Comparison of ENCODE assay signal across 7 mouse cellular contexts in genomic region chr15:85710179-85710578, GRCm38 (mm10). TPM values are rescaled to one million over a fixed set of nuclear protein-coding genes. Genes with fewer than 3 reads are reported as not detected.
DNase-seq lines count a peak whose midpoint lies in the region; ATAC-seq and TF ChIP-seq lines count a peak whose summit lies in the region.

No protein-coding gene starts in this region.

- no peaks in the 10 kb centered on the region for H3K9me3 ChIP-seq in forebrain, postnatal 0 days (ENCODE audit: low read length)
- H3K9me3 ChIP-seq in hindbrain, embryonic 12.5 days (replicated peaks) = 0 out of 2 replicates have a peak, but pooled peaks cover 4% of the 10 kb centered on the region

- no peak overlapping the region for H3K9ac ChIP-seq in forebrain, postnatal 0 days
- H3K9ac ChIP-seq in hindbrain, embryonic 12.5 days = no peak overlapping the region

- H3K36me3 ChIP-seq in forebrain, postnatal 0 days (ENCODE audit: insufficient read depth) = peaks cover 20% of the 10 kb centered on the region
- peaks cover 21% of the 10 kb centered on the region for H3K36me3 ChIP-seq in hindbrain, embryonic 12.5 days

- 0 out of 2 replicates have a peak, but pooled peaks cover 5% of the 10 kb centered on the region for H3K4me1 ChIP-seq in forebrain, postnatal 0 days (ENCODE audit: insufficient read depth)
- H3K4me1 ChIP-seq in hindbrain, embryonic 12.5 days = peaks cover 9% of the 10 kb centered on the region

- H3K27me3 ChIP-seq in forebrain, postnatal 0 days (ENCODE audit: insufficient read depth, low read length) = no peaks in the 10 kb centered on the region
- peaks cover 18% of the 10 kb centered on the region for H3K27me3 ChIP-seq in hindbrain, embryonic 12.5 days

- H3K4me3 ChIP-seq in forebrain, postnatal 0 days (ENCODE audit: low read depth, low read length) = no peak overlapping the region
- H3K4me3 ChIP-seq in hindbrain, embryonic 12.5 days = no peak overlapping the region

- 0% methylated on average over 6 of the region's 8 CpGs for WGBS in forebrain, postnatal 0 days
- 0% methylated on average over 6 of the region's 8 CpGs for WGBS in hindbrain, embryonic 12.5 days

- no peak overlapping the region for H3K4me2 ChIP-seq in forebrain, postnatal 0 days (ENCODE audit: low read depth)
- H3K4me2 ChIP-seq in hindbrain, embryonic 12.5 days (replicated peaks) = no peak overlapping the region

- DNase-seq in WW6 (ENCODE audit: low read depth, low spot score) = peak; percentile 34
- peak; percentile 87 for DNase-seq in cerebellum, adult 11-12 months
- DNase-seq in forebrain, postnatal 0 days = peak; percentile 90
- DNase-seq in layer of hippocampus, postnatal 25 days (ENCODE audit: extremely low spot score in 1 of 2, low spot score in 1 of 2) = peak; percentile 74 to 82
- DNase-seq in right cerebral cortex, postnatal 25 days = peak; percentile 84

- peak; percentile 89 for TF ChIP-seq CTCF in forebrain, postnatal 0 days (IDR thresholded peaks at IDR 0.05; ENCODE audit: low read depth)

- peak; percentile 65 for ATAC-seq in forebrain, postnatal 0 days
- peak; percentile 42; the same call in 1 of the 2 replicates for ATAC-seq in hindbrain, embryonic 12.5 days (ENCODE audit: low FRiP score)
- peak; percentile 84 for ATAC-seq in megakaryocyte progenitor cell, adult 5-6 weeks (replicated peaks; ENCODE audit: poor library complexity)

- peak overlapping the region; percentile 54; the same call in 1 of the 2 replicates for H3K27ac ChIP-seq in forebrain, postnatal 0 days (ENCODE audit: low read depth, low read length)
- no peak overlapping the region for H3K27ac ChIP-seq in hindbrain, embryonic 12.5 days

RNA-seq across cellular contexts. Expression of gene Ppara, which starts 24.6 kb away (rescaled TPM):
- total RNA-seq in forebrain, postnatal 0 days (2014; rRNA removed) = 0.92 and 1.7 TPM in 2 replicates
- 1.9 and 2.0 TPM in 2 replicates for polyA plus RNA-seq in forebrain, postnatal 0 days (2015; fragmentation: Nextera tagmentation; extraction: Ambion mirVana)
- 1.0 and 1.1 TPM in 2 replicates for polyA plus RNA-seq in hindbrain, embryonic 12.5 days (2016; fragmentation: Nextera tagmentation; extraction: Ambion mirVana)
- total RNA-seq in layer of hippocampus, postnatal 25 days (2021) = 1 to 10 TPM; 3.1 to 3.3 TPM
- not detected in 2 replicates for total RNA-seq in megakaryocyte progenitor cell, adult 5-6 weeks (2015)
- total RNA-seq in megakaryocyte progenitor cell, adult 5-6 weeks (2017) = not detected in 2 replicates

Comparison
In these comparisons a context has a peak if more than half of its experiments do, and no peak if none do; other contexts are left out.
1. DNase-seq: peak in every context shown above with its lines; median percentile 90 in forebrain, postnatal 0 days; 87 in cerebellum, adult 11-12 months; 84 in right cerebral cortex, postnatal 25 days; 78 in layer of hippocampus, postnatal 25 days; 34 in WW6.